Mouse (Mus musculus) brain, embryonic 14.5 days (tissue): ENCODE measurements around the gene Elf1.

Source experiments
- CTCF ChIP-seq: fragments of 200-500 bp; IDR thresholded peaks from 2 replicates; pipeline ENCODE4 v1.5.1; 2012; ENCODE audit warnings: inconsistent platforms, mild to moderate bottlenecking, moderate library complexity, borderline replicate concordance; ENCODE audit not compliant: insufficient read depth, insufficient read length; ENCODE audit errors: extremely low read depth
- POLR2A ChIP-seq: fragments of 200-500 bp; IDR thresholded peaks from 2 replicates; pipeline ENCODE4 v1.6.1; 2012; ENCODE audit warnings: mild to moderate bottlenecking, inconsistent platforms, borderline replicate concordance; ENCODE audit not compliant: poor library complexity, insufficient read depth, insufficient read length, severe bottlenecking; ENCODE audit errors: extremely low read depth

DNA sequence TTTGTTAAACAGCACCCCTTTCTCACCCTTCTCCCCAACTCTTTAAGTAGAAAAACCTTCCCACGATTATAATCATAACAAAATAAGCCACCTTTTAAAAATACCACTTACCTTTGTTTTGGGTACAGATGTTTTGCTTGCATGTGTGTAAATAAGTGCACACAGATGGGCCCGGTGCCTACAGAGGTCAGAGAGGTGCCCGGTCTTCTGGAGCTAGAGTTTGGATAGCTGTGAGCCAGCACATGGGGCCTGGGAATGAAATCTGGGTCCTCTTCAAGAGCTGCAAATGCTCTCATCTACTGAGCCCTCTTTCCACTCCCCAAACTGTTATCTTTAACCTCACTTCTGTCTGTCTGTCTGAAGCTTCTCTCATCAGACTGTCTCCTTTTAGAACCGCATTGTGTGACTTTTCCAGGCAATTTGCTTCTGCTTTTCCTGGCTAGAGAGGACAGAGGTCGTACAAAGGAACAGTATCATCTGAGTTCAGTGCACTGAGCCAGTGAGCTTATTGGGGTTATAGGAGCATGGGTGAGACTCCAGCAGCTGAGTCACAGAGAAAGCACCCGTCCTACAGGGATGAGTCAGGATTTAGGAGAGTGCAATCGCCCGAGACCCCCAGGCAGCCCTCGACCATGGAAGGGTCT lies 27.8 kb downstream of the Elf1 start:
- TF ChIP-seq CTCF: no peak
- no peak for TF ChIP-seq POLR2A
